In genomic region chr15:79096556-79096955, GRCm38 (mm10) we compare ENCODE assay signal across 11 mouse cellular contexts. TPM values are rescaled to one million over a fixed set of nuclear protein-coding genes. Genes with fewer than 3 reads are reported as not detected.
A peak's percentile ranks its signal among the peaks of the same experiment; 100 is the strongest.
DNase-seq lines count a peak whose midpoint lies in the region; ATAC-seq and TF ChIP-seq lines count a peak whose summit lies in the region.
"Had no signal": no experiment of that assay in that cellular context is flagged by ENCODE, and none has a peak within 500 bp of the region (broad histone marks: within the 10 kb centered on the region; RNA-seq: fewer than 3 reads in every experiment).

No protein-coding gene starts in this region.

- no peak overlapping the region for H3K9ac ChIP-seq in limb, embryonic 15.5 days
- H3K9ac ChIP-seq in heart, embryonic 14.5 days (ENCODE audit: low read length): peak overlapping the region; percentile 62
- no peak overlapping the region for H3K9ac ChIP-seq in stomach, embryonic 15.5 days
- H3K9ac ChIP-seq: hindbrain, embryonic 15.5 days had no signal

- no peaks in the 10 kb centered on the region for H3K27me3 ChIP-seq in limb, embryonic 15.5 days
- no peaks in the 10 kb centered on the region for H3K27me3 ChIP-seq in limb, embryonic 10.5 days (ENCODE audit: low read depth, poor library complexity, severe bottlenecking)
- H3K27me3 ChIP-seq in heart, embryonic 14.5 days (ENCODE audit: control insufficient read depth, insufficient read depth, low read length): no peaks in the 10 kb centered on the region
- H3K27me3 ChIP-seq in kidney, adult 2 months (replicated peaks; ENCODE audit: control insufficient read depth, insufficient read depth, low read length): no peaks in the 10 kb centered on the region
- no peaks in the 10 kb centered on the region for H3K27me3 ChIP-seq in stomach, embryonic 15.5 days (replicated peaks)
- H3K27me3 ChIP-seq: hindbrain, embryonic 15.5 days had no signal

- DNase-seq in limb, embryonic 10.5 days (ENCODE audit: low spot score): no peak
- DNase-seq in kidney, adult 2 months: peak; percentile 85
- DNase-seq in retina, postnatal 1 day: no peak
- DNase-seq in cerebellum, adult 8-10 months: no peak

- H3K36me3 ChIP-seq in limb, embryonic 15.5 days: peaks cover 45% of the 10 kb centered on the region
- peaks cover 49% of the 10 kb centered on the region for H3K36me3 ChIP-seq in limb, embryonic 10.5 days
- peaks cover 45% of the 10 kb centered on the region for H3K36me3 ChIP-seq in heart, embryonic 14.5 days (ENCODE audit: control insufficient read depth, insufficient read depth, low read length)
- H3K36me3 ChIP-seq in kidney, adult 2 months (ENCODE audit: control insufficient read depth, insufficient read depth, low read length): no peaks in the 10 kb centered on the region
- H3K36me3 ChIP-seq in stomach, embryonic 15.5 days: peaks cover 21% of the 10 kb centered on the region

- H3K4me2 ChIP-seq in limb, embryonic 15.5 days: no peak overlapping the region
- no peak overlapping the region for H3K4me2 ChIP-seq in heart, embryonic 14.5 days (ENCODE audit: low read length)
- H3K4me2 ChIP-seq in stomach, embryonic 15.5 days: no peak overlapping the region
- H3K4me2 ChIP-seq: hindbrain, embryonic 15.5 days had no signal

- no peak for TF ChIP-seq CTCF in kidney, adult 2 months (conservative IDR thresholded peaks at IDR 0.05; ENCODE audit: insufficient read depth, insufficient read length, low read depth, low read length)

- H3K9me3 ChIP-seq in limb, embryonic 15.5 days: no peaks in the 10 kb centered on the region
- no peaks in the 10 kb centered on the region for H3K9me3 ChIP-seq in limb, embryonic 10.5 days (replicated peaks)
- no peaks in the 10 kb centered on the region for H3K9me3 ChIP-seq in heart, embryonic 14.5 days (ENCODE audit: control insufficient read depth, low read length)
- H3K9me3 ChIP-seq in stomach, embryonic 15.5 days: no peaks in the 10 kb centered on the region
- H3K9me3 ChIP-seq: G1E; hindbrain, embryonic 15.5 days had no signal

- no peak for TF ChIP-seq POLR2A in kidney, adult 2 months (IDR thresholded peaks at IDR 0.05; ENCODE audit: low read depth, low read length)

- 63% methylated on average over 3 of the region's 3 CpGs for WGBS in limb, embryonic 15.5 days
- 78% methylated on average over 3 of the region's 3 CpGs for WGBS in limb, embryonic 10.5 days
- 43% methylated on average over 3 of the region's 3 CpGs for WGBS in heart, embryonic 14.5 days
- WGBS in kidney, adult 2 months: 18% methylated on average over 3 of the region's 3 CpGs
- 46% methylated on average over 3 of the region's 3 CpGs for WGBS in stomach, embryonic 15.5 days

- peak overlapping the region; percentile 85 for H3K27ac ChIP-seq in limb, embryonic 15.5 days
- no peak overlapping the region for H3K27ac ChIP-seq in limb, embryonic 10.5 days
- peak overlapping the region; percentile 58 to 99 for H3K27ac ChIP-seq in heart, embryonic 14.5 days (replicated peaks in 1 of 2; ENCODE audit: control insufficient read depth in 1 of 2, insufficient read depth in 1 of 2, low read depth in 2 of 2, low read length in 2 of 2)
- H3K27ac ChIP-seq in kidney, adult 2 months (ENCODE audit: insufficient read depth, low read depth, low read length): peak overlapping the region; percentile 79
- H3K27ac ChIP-seq in stomach, embryonic 15.5 days: peak overlapping the region; percentile 88
- H3K27ac ChIP-seq: hindbrain, embryonic 15.5 days; macrophage had no signal

- ATAC-seq in limb, embryonic 15.5 days (ENCODE audit: insufficient number of reproducible peaks, low FRiP score, low TSS enrichment, low read depth): no peak
- no peak for ATAC-seq in heart, embryonic 14.5 days (ENCODE audit: insufficient number of reproducible peaks, insufficient read depth, low FRiP score, low read depth)
- ATAC-seq in stomach, embryonic 15.5 days (ENCODE audit: insufficient read depth, low FRiP score, low read depth): no peak
- ATAC-seq: forebrain, embryonic 16.5 days had no signal

- H3K4me1 ChIP-seq in limb, embryonic 15.5 days: peaks cover 45% of the 10 kb centered on the region
- peaks cover 33% of the 10 kb centered on the region for H3K4me1 ChIP-seq in limb, embryonic 10.5 days
- H3K4me1 ChIP-seq in heart, embryonic 14.5 days (ENCODE audit: control insufficient read depth in 2 of 2, insufficient read depth in 2 of 2, low read length in 2 of 2): peaks cover 47 to 64% of the 10 kb centered on the region in 2 experiments
- H3K4me1 ChIP-seq in kidney, adult 2 months (ENCODE audit: control insufficient read depth, insufficient read depth, low read length): peaks cover 24% of the 10 kb centered on the region
- H3K4me1 ChIP-seq in stomach, embryonic 15.5 days: peaks cover 38% of the 10 kb centered on the region

- H3K4me3 ChIP-seq in limb, embryonic 15.5 days: no peak overlapping the region
- no peak overlapping the region for H3K4me3 ChIP-seq in limb, embryonic 10.5 days
- no peak overlapping the region for H3K4me3 ChIP-seq in heart, embryonic 14.5 days (ENCODE audit: control insufficient read depth in 1 of 2, insufficient read depth in 1 of 2, low read depth in 1 of 2, low read length in 2 of 2)
- no peak overlapping the region for H3K4me3 ChIP-seq in kidney, adult 2 months (ENCODE audit: insufficient read depth, low read depth, low read length)
- H3K4me3 ChIP-seq in stomach, embryonic 15.5 days (replicated peaks): no peak overlapping the region
- H3K4me3 ChIP-seq: hindbrain, embryonic 15.5 days had no signal

RNA-seq across cellular contexts. Expression of gene Micall1, which starts 12.1 kb away (rescaled TPM):
- polyA plus RNA-seq in limb, embryonic 15.5 days (2015; fragmentation: Nextera tagmentation; extraction: Ambion mirVana): 15.1 and 16.3 TPM in 2 replicates
- 6.8 and 9.7 TPM in 2 replicates for polyA plus RNA-seq in limb, embryonic 10.5 days (2016; fragmentation: Nextera tagmentation; extraction: Ambion mirVana)
- polyA plus RNA-seq in heart, embryonic 14.5 days (2014; fragmentation: Nextera tagmentation; extraction: Ambion mirVana): 18.9 and 20.2 TPM in 2 replicates
- polyA plus RNA-seq in kidney, adult 2 months (2012; rRNA removed): 23.3 and 24.5 TPM in 2 replicates
- 11.5 and 11.9 TPM in 2 replicates for polyA plus RNA-seq in stomach, embryonic 15.5 days (2015; fragmentation: Nextera tagmentation; extraction: Ambion mirVana)

RNA-seq across cellular contexts. Expression of gene Eif3l, which starts 21.6 kb away (rescaled TPM):
- 203 and 206 TPM in 2 replicates for polyA plus RNA-seq in limb, embryonic 15.5 days (2015; fragmentation: Nextera tagmentation; extraction: Ambion mirVana)
- 278 and 295 TPM in 2 replicates for polyA plus RNA-seq in limb, embryonic 10.5 days (2016; fragmentation: Nextera tagmentation; extraction: Ambion mirVana)
- polyA plus RNA-seq in heart, embryonic 14.5 days (2014; fragmentation: Nextera tagmentation; extraction: Ambion mirVana): 144 and 153 TPM in 2 replicates
- polyA plus RNA-seq in kidney, adult 2 months (2012; rRNA removed): 172 and 183 TPM in 2 replicates
- 200 and 222 TPM in 2 replicates for polyA plus RNA-seq in stomach, embryonic 15.5 days (2015; fragmentation: Nextera tagmentation; extraction: Ambion mirVana)

RNA-seq across cellular contexts. Expression of gene Ankrd54, which starts 33.9 kb away (rescaled TPM):
- polyA plus RNA-seq in limb, embryonic 15.5 days (2015; fragmentation: Nextera tagmentation; extraction: Ambion mirVana): 43.9 and 46.6 TPM in 2 replicates
- polyA plus RNA-seq in limb, embryonic 10.5 days (2016; fragmentation: Nextera tagmentation; extraction: Ambion mirVana): 73.8 and 77.9 TPM in 2 replicates
- 20.2 and 23.0 TPM in 2 replicates for polyA plus RNA-seq in heart, embryonic 14.5 days (2014; fragmentation: Nextera tagmentation; extraction: Ambion mirVana)
- 38.9 and 52.2 TPM in 2 replicates for polyA plus RNA-seq in kidney, adult 2 months (2012; rRNA removed)
- 49.7 and 51.8 TPM in 2 replicates for polyA plus RNA-seq in stomach, embryonic 15.5 days (2015; fragmentation: Nextera tagmentation; extraction: Ambion mirVana)

RNA-seq across cellular contexts. Expression of gene Polr2f, which starts 44.3 kb away (rescaled TPM):
- 295 and 310 TPM in 2 replicates for polyA plus RNA-seq in limb, embryonic 15.5 days (2015; fragmentation: Nextera tagmentation; extraction: Ambion mirVana)
- 351 and 426 TPM in 2 replicates for polyA plus RNA-seq in limb, embryonic 10.5 days (2016; fragmentation: Nextera tagmentation; extraction: Ambion mirVana)
- polyA plus RNA-seq in heart, embryonic 14.5 days (2014; fragmentation: Nextera tagmentation; extraction: Ambion mirVana): 271 and 299 TPM in 2 replicates
- 50.3 and 74.9 TPM in 2 replicates for polyA plus RNA-seq in kidney, adult 2 months (2012; rRNA removed)
- 308 and 336 TPM in 2 replicates for polyA plus RNA-seq in stomach, embryonic 15.5 days (2015; fragmentation: Nextera tagmentation; extraction: Ambion mirVana)

RNA-seq across cellular contexts. Expression of gene 1700088E04Rik, which starts 44.5 kb away (rescaled TPM):
- polyA plus RNA-seq in limb, embryonic 15.5 days (2015; fragmentation: Nextera tagmentation; extraction: Ambion mirVana): 6.3 and 8.5 TPM in 2 replicates
- polyA plus RNA-seq in limb, embryonic 10.5 days (2016; fragmentation: Nextera tagmentation; extraction: Ambion mirVana): 5.2 and 5.7 TPM in 2 replicates
- 5.6 and 8.4 TPM in 2 replicates for polyA plus RNA-seq in heart, embryonic 14.5 days (2014; fragmentation: Nextera tagmentation; extraction: Ambion mirVana)
- polyA plus RNA-seq in kidney, adult 2 months (2012; rRNA removed): 18.8 and 19.6 TPM in 2 replicates
- polyA plus RNA-seq in stomach, embryonic 15.5 days (2015; fragmentation: Nextera tagmentation; extraction: Ambion mirVana): 6.7 and 6.9 TPM in 2 replicates
